Comparison of ENCODE assay signal across 19 mouse cellular contexts in genomic region chr2:59707922-59708706, GRCm38 (mm10).
DNase-seq lines count a peak whose midpoint lies in the region; ATAC-seq and TF ChIP-seq lines count a peak whose summit lies in the region.
"Had no signal": no experiment of that assay in that cellular context is flagged by ENCODE, and none has a peak within 500 bp of the region (broad histone marks: within the 10 kb centered on the region; RNA-seq: fewer than 3 reads in every experiment).

No protein-coding gene starts in this region.

- H3K4me2 ChIP-seq in embryonic facial prominence, embryonic 13.5 days, result no peak overlapping the region
- peak overlapping the region; percentile 43 for H3K4me2 ChIP-seq in heart, embryonic 13.5 days
- no peak overlapping the region for H3K4me2 ChIP-seq in kidney, embryonic 15.5 days
- no peak overlapping the region for H3K4me2 ChIP-seq in lung, postnatal 0 days (replicated peaks; ENCODE audit: low read depth, low read length)
- H3K4me2 ChIP-seq: forebrain, embryonic 15.5 days; liver, embryonic 15.5 days had no signal

- no peak for TF ChIP-seq EP300 in lung, postnatal 0 days (IDR thresholded peaks at IDR 0.05)

- H3K27me3 ChIP-seq in embryonic facial prominence, embryonic 13.5 days, result no peaks in the 10 kb centered on the region
- no peaks in the 10 kb centered on the region for H3K27me3 ChIP-seq in embryonic facial prominence, embryonic 10.5 days (replicated peaks; ENCODE audit: low read depth, poor library complexity, severe bottlenecking)
- no peaks in the 10 kb centered on the region for H3K27me3 ChIP-seq in heart, embryonic 13.5 days (replicated peaks)
- no peaks in the 10 kb centered on the region for H3K27me3 ChIP-seq in kidney, embryonic 15.5 days
- H3K27me3 ChIP-seq in lung, postnatal 0 days (replicated peaks; ENCODE audit: insufficient read depth, low read length), result no peaks in the 10 kb centered on the region
- H3K27me3 ChIP-seq: forebrain, embryonic 15.5 days; liver, embryonic 15.5 days had no signal

- H3K4me3 ChIP-seq in embryonic facial prominence, embryonic 13.5 days, result no peak overlapping the region
- no peak overlapping the region for H3K4me3 ChIP-seq in embryonic facial prominence, embryonic 10.5 days
- H3K4me3 ChIP-seq in heart, embryonic 13.5 days, result no peak overlapping the region
- no peak overlapping the region for H3K4me3 ChIP-seq in kidney, embryonic 15.5 days (replicated peaks)
- no peak overlapping the region for H3K4me3 ChIP-seq in lung, postnatal 0 days (ENCODE audit: low read depth, low read length)
- H3K4me3 ChIP-seq: forebrain, embryonic 15.5 days; left cerebral cortex, adult 2 months; liver, embryonic 15.5 days; megakaryocyte, embryonic 14.5 days had no signal

- no peak for ATAC-seq in embryonic facial prominence, embryonic 13.5 days (ENCODE audit: insufficient number of reproducible peaks, insufficient read depth, low FRiP score, low TSS enrichment, low read depth)
- ATAC-seq in heart, embryonic 13.5 days (ENCODE audit: extremely low read depth, insufficient number of reproducible peaks, low FRiP score, low TSS enrichment), result no peak
- ATAC-seq in kidney, embryonic 15.5 days (replicated peaks; ENCODE audit: low FRiP score), result peak; percentile 55; the same call in 1 of the 2 replicates
- no peak for ATAC-seq in lung, postnatal 0 days
- ATAC-seq: forebrain, embryonic 15.5 days had no signal

- 0 out of 2 replicates have a peak, but pooled peaks cover 5% of the 10 kb centered on the region for H3K36me3 ChIP-seq in embryonic facial prominence, embryonic 13.5 days
- H3K36me3 ChIP-seq in embryonic facial prominence, embryonic 10.5 days (replicated peaks), result peaks cover 17% of the 10 kb centered on the region
- peaks cover 15% of the 10 kb centered on the region for H3K36me3 ChIP-seq in heart, embryonic 13.5 days
- H3K36me3 ChIP-seq in kidney, embryonic 15.5 days, result peaks cover 17% of the 10 kb centered on the region
- no peaks in the 10 kb centered on the region for H3K36me3 ChIP-seq in lung, postnatal 0 days (ENCODE audit: insufficient read depth, low read length)
- H3K36me3 ChIP-seq: forebrain, embryonic 15.5 days; liver, embryonic 15.5 days had no signal

- H3K9me3 ChIP-seq in embryonic facial prominence, embryonic 13.5 days, result no peaks in the 10 kb centered on the region
- H3K9me3 ChIP-seq in embryonic facial prominence, embryonic 10.5 days, result no peaks in the 10 kb centered on the region
- H3K9me3 ChIP-seq in heart, embryonic 13.5 days, result no peaks in the 10 kb centered on the region
- no peaks in the 10 kb centered on the region for H3K9me3 ChIP-seq in kidney, embryonic 15.5 days (replicated peaks)
- no peaks in the 10 kb centered on the region for H3K9me3 ChIP-seq in lung, postnatal 0 days (ENCODE audit: low read length)
- H3K9me3 ChIP-seq: forebrain, embryonic 15.5 days; liver, embryonic 15.5 days had no signal

- H3K27ac ChIP-seq in embryonic facial prominence, embryonic 13.5 days, result no peak overlapping the region
- no peak overlapping the region for H3K27ac ChIP-seq in embryonic facial prominence, embryonic 10.5 days (replicated peaks)
- H3K27ac ChIP-seq in heart, embryonic 13.5 days (replicated peaks), result peak overlapping the region; percentile 70
- peak overlapping the region; percentile 45; the same call in 1 of the 2 replicates for H3K27ac ChIP-seq in kidney, embryonic 15.5 days
- H3K27ac ChIP-seq in lung, postnatal 0 days (ENCODE audit: low read length), result peak overlapping the region; percentile 14; the same call in 1 of the 2 replicates
- H3K27ac ChIP-seq: forebrain, embryonic 15.5 days; left cerebral cortex, adult 2 months; liver, embryonic 15.5 days; stomach, postnatal 0 days had no signal

- H3K4me1 ChIP-seq in embryonic facial prominence, embryonic 13.5 days, result peaks cover 46% of the 10 kb centered on the region
- peaks cover 43% of the 10 kb centered on the region for H3K4me1 ChIP-seq in embryonic facial prominence, embryonic 10.5 days
- peaks cover 45% of the 10 kb centered on the region for H3K4me1 ChIP-seq in heart, embryonic 13.5 days
- peaks cover 25% of the 10 kb centered on the region for H3K4me1 ChIP-seq in kidney, embryonic 15.5 days
- peaks cover 3% of the 10 kb centered on the region; the same call in 1 of the 2 replicates for H3K4me1 ChIP-seq in lung, postnatal 0 days (ENCODE audit: insufficient read depth, low read depth, low read length)
- H3K4me1 ChIP-seq: forebrain, embryonic 15.5 days; liver, embryonic 15.5 days; megakaryocyte, embryonic 14.5 days had no signal

- 68% methylated on average over 13 of the region's 13 CpGs for WGBS in embryonic facial prominence, embryonic 13.5 days
- WGBS in embryonic facial prominence, embryonic 10.5 days, result 75% methylated on average over 13 of the region's 13 CpGs
- 28% methylated on average over 13 of the region's 13 CpGs for WGBS in heart, embryonic 13.5 days
- WGBS in kidney, embryonic 15.5 days, result 57% methylated on average over 13 of the region's 13 CpGs
- 61% methylated on average over 13 of the region's 13 CpGs for WGBS in lung, postnatal 0 days

- no peak for DNase-seq in embryonic facial prominence, embryonic 10.5 days (ENCODE audit: low spot score)
- DNase-seq in heart, adult 9 months (ENCODE audit: low spot score in 2 of 2), result no peak
- DNase-seq in kidney, adult 8-10 months, result no peak
- no peak for DNase-seq in lung, postnatal 0 days (ENCODE audit: low spot score)
- no peak for DNase-seq in lung, postnatal 4 days
- DNase-seq: adrenal gland, adult 2 months; cerebellum, adult 8-10 months; gastrocnemius, postnatal 25 days; kidney, postnatal 25 days; lung, postnatal 14 days; right cerebral cortex, adult 18-20 months had no signal

- 0 out of 2 replicates have a peak overlapping the region, but pooled peaks have one; percentile 6 for H3K9ac ChIP-seq in embryonic facial prominence, embryonic 13.5 days
- H3K9ac ChIP-seq in heart, embryonic 13.5 days, result peak overlapping the region; percentile 52; the same call in 1 of the 2 replicates
- H3K9ac ChIP-seq in kidney, embryonic 15.5 days, result no peak overlapping the region
- no peak overlapping the region for H3K9ac ChIP-seq in lung, postnatal 0 days (replicated peaks; ENCODE audit: low read depth)
- H3K9ac ChIP-seq: forebrain, embryonic 15.5 days; liver, embryonic 15.5 days had no signal

- no peak for TF ChIP-seq CTCF in lung, postnatal 0 days (IDR thresholded peaks at IDR 0.05)

Comparison
In these comparisons a context has a peak if more than half of its experiments do, and no peak if none do; other contexts are left out.
1. H3K27ac ChIP-seq: peak in heart, embryonic 13.5 days (single experiment), kidney, embryonic 15.5 days (single experiment) and lung, postnatal 0 days (single experiment); none in embryonic facial prominence, embryonic 13.5 days (single experiment) and embryonic facial prominence, embryonic 10.5 days (single experiment).
2. H3K9ac ChIP-seq: peak in embryonic facial prominence, embryonic 13.5 days (single experiment) and heart, embryonic 13.5 days (single experiment); none in kidney, embryonic 15.5 days (single experiment) and lung, postnatal 0 days (single experiment).